Mouse (Mus musculus): Measurements from ENCODE around the gene Nfkbid.

- no peak for TF ChIP-seq CTCF (conservative IDR thresholded peaks at IDR 0.05; ENCODE audit: low read length)
- TF ChIP-seq POU5F1 (IDR thresholded peaks at IDR 0.05; ENCODE audit: borderline replicate concordance, low read length) = no peak
- no peak for TF ChIP-seq NANOG (IDR thresholded peaks at IDR 0.05; ENCODE audit: borderline replicate concordance, low read length)
Observed at GRCm38 (mm10) chr7:30464816-30465300, 43.3 kb downstream of the Nfkbid start.

All from E14TG2a.4 (cell line).